Comparison of ENCODE assay signal across 11 mouse cellular contexts in the genomic region with DNA sequence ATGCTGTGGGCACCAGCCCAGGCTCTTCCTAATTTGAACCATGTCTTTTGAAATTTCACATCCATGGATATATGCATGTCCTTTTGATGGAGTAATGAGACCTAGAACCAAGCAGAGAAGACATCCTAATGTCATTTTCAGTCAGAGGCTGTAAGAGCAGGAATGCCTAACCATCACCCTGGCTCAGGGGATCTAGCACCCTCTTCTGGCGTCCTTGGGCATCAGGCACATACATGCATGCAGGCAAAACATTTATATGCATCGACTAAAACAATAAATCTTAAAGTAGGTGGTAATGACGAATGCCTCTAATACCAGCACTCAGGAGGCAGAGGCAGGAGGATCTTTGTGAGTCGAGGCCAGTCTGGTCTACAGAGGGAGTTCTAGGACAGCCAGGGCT. TPM values are rescaled to one million over a fixed set of nuclear protein-coding genes. Genes with fewer than 3 reads are reported as not detected.
DNase-seq lines count a peak whose midpoint lies in the region; ATAC-seq and TF ChIP-seq lines count a peak whose summit lies in the region.
"Had no signal": no experiment of that assay in that cellular context is flagged by ENCODE, and none has a peak within 500 bp of the region (broad histone marks: within the 10 kb centered on the region; RNA-seq: fewer than 3 reads in every experiment).

No protein-coding gene starts in this region.

- H3K9ac ChIP-seq in midbrain, embryonic 16.5 days (ENCODE audit: low read depth, low read length) = no peak overlapping the region
- H3K9ac ChIP-seq: embryonic facial prominence, embryonic 13.5 days had no signal

- H3K4me3 ChIP-seq in midbrain, embryonic 16.5 days (ENCODE audit: low read depth, low read length) = no peak overlapping the region
- H3K4me3 ChIP-seq: embryonic facial prominence, embryonic 13.5 days had no signal

- no peaks in the 10 kb centered on the region for H3K9me3 ChIP-seq in midbrain, embryonic 16.5 days (replicated peaks; ENCODE audit: control insufficient read depth, low read length, poor library complexity, severe bottlenecking)
- H3K9me3 ChIP-seq: embryonic facial prominence, embryonic 13.5 days had no signal

- H3K36me3 ChIP-seq in midbrain, embryonic 16.5 days (ENCODE audit: control insufficient read depth, insufficient read depth, low read length) = no peaks in the 10 kb centered on the region
- H3K36me3 ChIP-seq: embryonic facial prominence, embryonic 13.5 days had no signal

- no peak for ATAC-seq in Patski
- ATAC-seq in midbrain, embryonic 16.5 days = no peak

- no peaks in the 10 kb centered on the region for H3K4me1 ChIP-seq in midbrain, embryonic 16.5 days (ENCODE audit: control insufficient read depth, insufficient read depth, low read length)
- H3K4me1 ChIP-seq: embryonic facial prominence, embryonic 13.5 days had no signal

- CTCF ChIA-PET in Patski (lab: Charles Lee) = no interaction called here

- peaks cover 6% of the 10 kb centered on the region for H3K27me3 ChIP-seq in Patski
- H3K27me3 ChIP-seq in midbrain, embryonic 16.5 days (ENCODE audit: control insufficient read depth, insufficient read depth, low read depth, low read length) = no peaks in the 10 kb centered on the region
- H3K27me3 ChIP-seq: embryonic facial prominence, embryonic 13.5 days had no signal

- TF ChIP-seq CTCF in Patski (IDR thresholded peaks at IDR 0.05) = peak; percentile 62

- H3K27ac ChIP-seq in midbrain, embryonic 16.5 days (ENCODE audit: low read length) = no peak overlapping the region
- H3K27ac ChIP-seq: embryonic facial prominence, embryonic 13.5 days had no signal

- in situ Hi-C loops in Patski (cut with MboI; ENCODE audit: low pct_unique_long_range_greater_than_20kb) = no loop called here

- H3K4me2 ChIP-seq in midbrain, embryonic 16.5 days (ENCODE audit: low read length) = no peak overlapping the region
- H3K4me2 ChIP-seq: embryonic facial prominence, embryonic 13.5 days had no signal

- peak; percentile 29 to 55 for DNase-seq in heart, postnatal 14 days
- DNase-seq in heart, adult 9 months (ENCODE audit: low spot score in 2 of 2) = no peak
- peak; percentile 55 for DNase-seq in A20 (ENCODE audit: low read depth, low spot score)
- DNase-seq in Patski (ENCODE audit: low read depth, low spot score) = no peak
- DNase-seq in cerebellum, postnatal 10 days = peak; percentile 77 to 82
- DNase-seq in kidney, postnatal 4 days = peak; percentile 46 to 53
- DNase-seq in retina, postnatal 7 days (ENCODE audit: low read depth, low spot score) = peak; percentile 28

- POLR2A ChIA-PET in Patski (lab: Charles Lee) = no interaction called here

- 51% methylated on average over 4 of the region's 4 CpGs for WGBS in midbrain, embryonic 16.5 days

- intact Hi-C loops in heart, postnatal 14 days (cut with DNase I) = loop anchor here (1.0 to 5.0 kb wide), 2 partner anchors 70 to 134 kb away; no protein-coding TSS in a partner anchor

RNA-seq across cellular contexts. Expression of gene Abca17, which starts 43.4 kb away (rescaled TPM):
- total RNA-seq in heart, postnatal 14 days (2021) = not detected
- polyA plus RNA-seq in Patski (2021) = 0.08 TPM
- polyA plus RNA-seq in midbrain, embryonic 16.5 days (2015; fragmentation: Nextera tagmentation; extraction: Ambion mirVana) = 0.55 and 0.83 TPM in 2 replicates
- polyA plus RNA-seq: embryonic facial prominence, embryonic 13.5 days; limb, embryonic 11.5 days; stomach, embryonic 14.5 days had no signal

RNA-seq across cellular contexts. Expression of gene Abca3, which starts 44.2 kb away (rescaled TPM):
- total RNA-seq in heart, postnatal 14 days (2021) = 10 to 100 TPM; 13.6 to 15.5 TPM
- polyA plus RNA-seq in Patski (2021) = 53.4 TPM
- polyA plus RNA-seq in midbrain, embryonic 16.5 days (2015; fragmentation: Nextera tagmentation; extraction: Ambion mirVana) = 35.0 and 37.6 TPM in 2 replicates

RNA-seq across cellular contexts. Expression of gene Ccnf, which starts 56.2 kb away (rescaled TPM):
- 1 to 10 TPM; 2.7 to 4.8 TPM for total RNA-seq in heart, postnatal 14 days (2021)
- 12.9 TPM for polyA plus RNA-seq in Patski (2021)
- polyA plus RNA-seq in midbrain, embryonic 16.5 days (2015; fragmentation: Nextera tagmentation; extraction: Ambion mirVana) = 12.7 and 12.9 TPM in 2 replicates

Comparison
In these comparisons a context has a peak if more than half of its experiments do, and no peak if none do; other contexts are left out.
1. DNase-seq: peak in heart, postnatal 14 days (2 of 2), A20 (single experiment), cerebellum, postnatal 10 days (2 of 2), kidney, postnatal 4 days (2 of 2) and retina, postnatal 7 days (single experiment); none in heart, adult 9 months (0 of 2) and Patski (single experiment).